Mouse (Mus musculus) right cerebral cortex, adult 2 months (tissue): ENCODE results near the gene Eefsec.
A peak's percentile ranks its signal among the peaks of the same experiment; 100 is the strongest.

Experiments
- DNase-seq, 2 experiments: peaks; one replicate each; pipeline ENCODE4 v3.0.0; 2021 to 2022; ENCODE audit warnings: low spot score in 2 of 2

The Eefsec gene

DNA sequence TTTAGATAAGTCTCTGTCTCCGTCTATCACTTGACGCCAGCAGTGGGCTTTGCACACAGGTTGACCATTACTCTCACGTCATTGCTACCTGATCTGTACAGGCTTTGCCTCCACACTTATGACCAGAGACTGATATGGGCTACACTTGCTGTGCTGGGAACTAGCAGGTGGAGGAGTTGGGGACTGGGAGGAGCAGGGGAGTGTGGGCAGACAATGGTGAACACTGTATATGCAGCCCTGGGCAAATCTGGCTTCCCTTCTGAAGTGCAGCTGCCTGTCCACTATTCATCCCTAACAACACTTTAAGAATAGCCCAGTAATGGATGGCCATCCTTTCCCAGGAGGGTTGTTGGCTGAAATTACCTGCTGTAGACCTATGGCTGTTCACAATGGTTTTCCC lies 103.4 kb downstream of the Eefsec start:
- no peak for DNase-seq

GRCm38 (mm10) chr6:88341182-88341581 lies 105.2 kb downstream of the Eefsec start:
- no peak for DNase-seq

GRCm38 (mm10) chr6:88340761-88341160 lies 105.6 kb downstream of the Eefsec start:
- DNase-seq = no peak

- no peak for DNase-seq
These were observed 117.0 kb downstream of the Eefsec start for GRCm38 (mm10) chr6:88329336-88329735.

DNA sequence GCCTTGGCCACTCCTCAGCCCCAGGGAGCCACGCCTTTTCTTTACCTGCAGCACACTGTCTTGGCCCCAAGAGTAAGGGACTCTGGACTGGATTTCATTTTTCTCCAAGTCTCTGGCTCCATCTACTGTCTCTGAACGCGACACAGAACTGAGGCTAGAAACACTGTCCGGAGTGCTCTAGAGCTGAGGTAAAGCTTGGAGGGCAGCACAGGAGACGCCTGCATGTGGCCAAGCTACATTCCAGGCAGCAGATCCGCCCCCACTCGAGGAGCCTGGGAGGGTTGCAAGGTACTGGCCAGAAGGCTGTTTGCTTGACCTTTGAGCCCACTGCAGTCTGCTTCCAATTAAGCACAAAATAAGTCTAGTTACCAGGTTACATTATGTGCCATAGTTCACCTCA lies 124.5 kb downstream of the Eefsec start:
- DNase-seq = peak in 1 of 2 experiments; percentile 9

DNA sequence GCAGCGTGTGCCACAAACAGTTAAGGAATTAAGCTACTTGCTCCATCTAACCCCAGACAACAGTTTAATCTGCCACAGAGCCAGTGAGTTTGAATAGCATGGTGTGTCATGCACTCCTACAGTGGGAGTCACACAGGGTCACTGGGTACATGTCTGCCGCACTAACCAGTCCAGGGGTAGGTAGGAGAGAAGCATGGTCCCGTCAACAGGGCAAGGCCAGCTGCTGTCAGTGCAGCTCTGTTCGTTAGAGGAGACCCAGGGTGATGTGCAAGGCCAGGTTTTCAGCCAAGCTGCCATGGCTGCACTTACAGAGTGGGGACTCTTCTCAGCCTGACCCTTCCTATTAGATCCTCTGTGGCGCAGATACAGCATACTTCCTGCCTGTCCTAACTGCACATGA lies 125.1 kb downstream of the Eefsec start:
- no peak for DNase-seq

GRCm38 (mm10) chr6:88319735-88320134 lies 126.6 kb downstream of the Eefsec start:
- no peak for DNase-seq

- DNase-seq = no peak
These were observed 131.0 kb downstream of the Eefsec start for GRCm38 (mm10) chr6:88315295-88315694.

GRCm38 (mm10) chr6:88313937-88314336 lies 132.4 kb downstream of the Eefsec start:
- no peak for DNase-seq

- DNase-seq = no peak
These were observed 134.7 kb downstream of the Eefsec start for GRCm38 (mm10) chr6:88311593-88311992.

- no peak for DNase-seq
These were observed 140.1 kb downstream of the Eefsec start for GRCm38 (mm10) chr6:88306100-88306746.

DNA sequence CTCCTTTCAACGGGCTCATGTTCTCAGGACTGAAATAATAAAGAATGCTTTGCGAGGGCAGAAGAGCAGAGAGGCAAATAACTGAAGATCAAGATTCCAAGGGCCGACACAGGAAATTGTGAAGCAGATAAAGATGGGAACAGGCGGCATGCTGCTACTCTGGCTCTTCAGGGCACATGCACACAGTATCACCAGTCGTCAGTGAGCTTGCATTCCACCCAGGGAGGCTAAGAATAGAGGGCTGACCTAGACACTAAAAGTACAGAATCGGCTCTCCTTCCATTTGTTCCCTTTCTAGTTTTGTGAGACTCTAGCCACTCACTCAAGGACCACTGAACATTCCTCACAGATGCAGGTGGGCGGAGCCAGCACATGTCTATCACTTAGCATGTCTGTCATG lies 145.1 kb downstream of the Eefsec start:
- no peak for DNase-seq

DNA sequence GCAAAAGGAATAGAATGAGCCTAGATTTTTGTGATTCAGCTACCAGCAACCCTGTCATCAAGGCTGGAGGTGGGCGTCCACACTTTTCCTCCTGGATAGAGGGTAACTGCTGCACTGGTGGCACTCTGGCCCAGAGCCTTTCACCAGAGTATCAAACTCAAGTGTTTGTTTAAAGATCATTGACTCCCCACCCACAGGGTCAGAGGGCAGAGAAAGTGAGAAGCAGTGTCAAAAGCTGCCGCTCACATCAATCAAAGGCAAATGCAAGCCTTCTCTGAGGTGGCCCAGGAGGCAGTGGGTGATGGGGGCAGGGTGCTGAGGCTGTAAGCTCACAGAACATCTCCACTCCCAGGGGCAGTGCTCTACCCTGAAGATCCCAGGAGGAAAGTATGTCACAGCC lies 146.8 kb downstream of the Eefsec start:
- DNase-seq = no peak

- DNase-seq = no peak
These were observed 153.9 kb downstream of the Eefsec start for GRCm38 (mm10) chr6:88292274-88292909.

GRCm38 (mm10) chr6:88290129-88290766 lies 156.1 kb downstream of the Eefsec start:
- peak; percentile 34 to 46 for DNase-seq

DNA sequence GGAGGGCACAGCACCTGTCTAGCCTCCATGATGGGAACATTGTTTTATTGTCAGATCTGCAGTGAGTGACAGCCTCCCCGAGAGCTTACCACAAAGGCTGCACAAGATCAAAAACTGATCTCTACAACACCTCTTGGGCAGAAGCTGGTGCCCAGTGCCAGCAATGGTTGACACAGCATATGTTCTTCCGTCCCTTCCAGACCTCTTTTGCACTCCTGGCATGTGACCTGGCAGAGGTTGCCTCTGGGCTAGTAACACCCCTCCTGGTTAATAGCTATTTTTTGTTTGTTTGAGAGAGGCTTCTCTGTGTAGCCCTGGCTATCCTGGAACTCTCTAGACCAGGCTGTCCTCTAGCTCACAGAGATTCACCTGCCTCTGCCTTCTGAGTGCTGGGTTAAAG lies 168.2 kb downstream of the Eefsec start:
- no peak for DNase-seq

DNA sequence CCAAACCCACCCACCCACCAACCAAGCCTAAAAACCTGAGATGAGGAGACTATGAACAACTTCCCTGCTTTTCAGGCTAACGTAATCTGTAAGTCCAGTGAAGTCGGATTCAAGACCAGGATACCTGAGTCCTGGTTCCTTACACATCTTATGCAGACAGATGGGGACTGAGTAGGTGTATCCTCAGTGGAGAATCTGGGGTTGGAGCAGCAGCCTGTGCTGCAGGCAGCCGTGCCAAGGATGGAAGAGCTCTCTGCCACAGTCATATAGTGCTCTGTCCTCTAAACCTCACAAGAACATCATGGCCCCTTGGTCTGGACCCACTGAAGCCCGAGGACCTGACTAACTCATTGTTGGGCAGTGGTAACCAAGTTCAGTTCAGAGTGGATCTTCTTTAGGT lies 169.1 kb downstream of the Eefsec start:
- peak in 1 of 2 experiments; percentile 17 for DNase-seq

DNA sequence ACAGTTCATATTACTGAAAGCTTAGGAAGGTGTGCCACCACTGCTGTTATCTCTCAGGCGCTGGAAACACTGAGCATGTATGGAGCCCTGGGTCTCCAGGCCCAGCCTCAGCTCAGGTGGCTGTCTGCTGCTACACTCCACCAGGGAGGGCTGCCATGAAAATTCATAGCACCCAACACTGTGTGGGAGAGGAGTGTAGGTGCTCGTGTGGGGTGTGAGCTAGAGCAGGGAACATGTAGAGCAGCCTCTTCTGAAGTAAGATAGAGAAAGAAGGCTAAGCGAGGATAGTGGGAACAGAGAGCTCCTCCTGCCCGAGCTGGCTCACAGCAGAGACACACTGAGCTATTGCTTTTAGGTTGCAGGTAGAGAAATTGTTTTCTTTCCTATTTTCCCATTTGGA lies 170.1 kb downstream of the Eefsec start:
- DNase-seq = peak; percentile 35 to 41

- DNase-seq = no peak
These were observed 171.7 kb downstream of the Eefsec start for GRCm38 (mm10) chr6:88274623-88275022.

DNA sequence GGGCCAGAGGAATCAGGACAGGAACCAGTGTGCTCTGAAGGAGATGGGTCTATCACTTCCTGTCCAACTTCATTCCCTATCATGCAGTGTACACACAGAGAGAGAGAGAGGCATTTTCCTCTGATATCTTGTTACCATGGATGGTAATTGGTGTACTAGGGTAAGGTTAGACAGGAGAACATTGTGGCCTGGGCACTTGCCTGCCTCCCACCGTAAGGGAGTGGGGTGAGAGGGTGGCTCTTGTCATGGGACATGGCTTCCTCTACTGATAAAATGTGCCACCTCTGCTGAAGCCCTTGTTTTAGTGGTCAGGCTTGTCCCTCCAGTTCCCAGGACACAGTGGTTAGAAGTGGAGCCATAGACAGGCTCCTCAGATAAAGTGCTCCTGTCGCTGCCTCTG lies 178.4 kb downstream of the Eefsec start:
- no peak for DNase-seq

DNA sequence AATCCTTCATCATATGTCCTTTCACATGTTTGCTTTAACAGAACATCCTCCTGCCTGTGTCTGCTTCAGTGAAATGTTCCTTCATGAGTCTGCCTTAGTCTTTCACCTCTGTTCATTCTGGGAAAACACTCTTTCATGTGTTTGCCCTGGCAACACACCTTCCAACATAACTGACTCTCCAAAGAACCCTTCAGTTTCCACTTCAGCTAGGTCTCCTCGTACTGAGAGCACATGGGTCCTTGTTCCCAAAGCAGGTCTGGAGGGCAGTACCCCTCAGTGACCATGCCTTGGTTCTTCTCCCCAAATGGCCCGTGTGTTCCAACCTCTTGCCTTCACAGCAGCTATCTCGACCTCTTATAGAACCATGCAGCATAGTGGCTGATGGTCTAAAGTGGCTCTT lies 179.3 kb downstream of the Eefsec start:
- DNase-seq = no peak

GRCm38 (mm10) chr6:88266055-88266454 lies 180.3 kb downstream of the Eefsec start:
- DNase-seq = no peak

- DNase-seq = no peak
These were observed 181.0 kb downstream of the Eefsec start for GRCm38 (mm10) chr6:88265355-88265754.
